Mouse (Mus musculus) liver, embryonic 11.5 days (tissue): Measurements from ENCODE around the gene Efemp2. TPM values are rescaled to one million over a fixed set of nuclear protein-coding genes. Genes with fewer than 3 reads are reported as not detected.

Source experiments
- ATAC-seq: fragments of 200-750 bp; cut with Nextera tagmentation; replicated peaks from 2 replicates; pipeline ENCODE4 v1.8.0; 2017; ENCODE audit warnings: moderate number of reproducible peaks, mild to moderate bottlenecking, moderate TSS enrichment, moderate library complexity; ENCODE audit not compliant: low FRiP score
- DNase-seq: peaks from one replicate; pipeline ENCODE4 v3.0.0-alpha.2; 2017; ENCODE audit warnings: low spot score
- H3K27ac ChIP-seq: fragments of 300-500 bp; sonication (generic); 2 replicates; pipeline ENCODE4 v1.5.1; 2014; ENCODE audit warnings: mild to moderate bottlenecking, low read depth, low read length, control low read depth
- H3K27me3 ChIP-seq: fragments of 300-500 bp; sonication (generic); replicated peaks from 2 replicates; pipeline ENCODE4 v1.6.1; 2014; ENCODE audit warnings: low read length, mixed read lengths; ENCODE audit not compliant: control insufficient read depth, insufficient read depth
- H3K36me3 ChIP-seq: fragments of 300-500 bp; sonication (generic); 2 replicates; pipeline ENCODE4 v1.6.1; 2014; ENCODE audit warnings: mild to moderate bottlenecking, low read length, moderate library complexity, mixed read lengths; ENCODE audit not compliant: control insufficient read depth, insufficient read depth
- H3K4me1 ChIP-seq: fragments of 300-500 bp; sonication (generic); replicated peaks from 2 replicates; pipeline ENCODE4 v1.6.1; 2014; ENCODE audit warnings: low read length, mixed read lengths; ENCODE audit not compliant: control insufficient read depth, insufficient read depth
- H3K4me2 ChIP-seq: fragments of 300-500 bp; sonication (generic); 2 replicates; pipeline ENCODE4 v1.6.1; 2014; ENCODE audit warnings: mild to moderate bottlenecking, control low read depth, moderate library complexity
- H3K4me3 ChIP-seq: fragments of 300-500 bp; sonication (generic); 2 replicates; pipeline ENCODE4 v1.5.1; 2014; ENCODE audit warnings: low read depth, low read length, control low read depth
- H3K9ac ChIP-seq: fragments of 300-500 bp; sonication (generic); 2 replicates; pipeline ENCODE4 v1.6.1; 2014; ENCODE audit warnings: low read depth, low read length, control low read depth
- H3K9me3 ChIP-seq: fragments of 300-500 bp; sonication (generic); 2 replicates; pipeline ENCODE4 v1.6.1; 2016; ENCODE audit warnings: low read length, inconsistent platforms, mixed read lengths; ENCODE audit not compliant: control insufficient read depth
- WGBS: fragments of 180-500 bp; shearing (Covaris S2); extraction: QIAGEN DNeasy Blood & Tissue Kit; methylation state at CpG from one replicate; pipeline ENCODE4 v1.1.7; 2014; 5-methylcytosine and 5-hydroxymethylcytosine counted together
- polyA plus RNA-seq: library from polyadenylated mRNA; unstranded; fragments of >200 nt; fragmentation: Nextera tagmentation; extraction: Ambion mirVana; gene quantifications from 2 replicates; pipeline ENCODE4 v1.2.1, GENCODE M21; 2014

Gene Efemp2
- polyA plus RNA-seq, 1 experiment from 2014 or later = 55.3 TPM

DNA sequence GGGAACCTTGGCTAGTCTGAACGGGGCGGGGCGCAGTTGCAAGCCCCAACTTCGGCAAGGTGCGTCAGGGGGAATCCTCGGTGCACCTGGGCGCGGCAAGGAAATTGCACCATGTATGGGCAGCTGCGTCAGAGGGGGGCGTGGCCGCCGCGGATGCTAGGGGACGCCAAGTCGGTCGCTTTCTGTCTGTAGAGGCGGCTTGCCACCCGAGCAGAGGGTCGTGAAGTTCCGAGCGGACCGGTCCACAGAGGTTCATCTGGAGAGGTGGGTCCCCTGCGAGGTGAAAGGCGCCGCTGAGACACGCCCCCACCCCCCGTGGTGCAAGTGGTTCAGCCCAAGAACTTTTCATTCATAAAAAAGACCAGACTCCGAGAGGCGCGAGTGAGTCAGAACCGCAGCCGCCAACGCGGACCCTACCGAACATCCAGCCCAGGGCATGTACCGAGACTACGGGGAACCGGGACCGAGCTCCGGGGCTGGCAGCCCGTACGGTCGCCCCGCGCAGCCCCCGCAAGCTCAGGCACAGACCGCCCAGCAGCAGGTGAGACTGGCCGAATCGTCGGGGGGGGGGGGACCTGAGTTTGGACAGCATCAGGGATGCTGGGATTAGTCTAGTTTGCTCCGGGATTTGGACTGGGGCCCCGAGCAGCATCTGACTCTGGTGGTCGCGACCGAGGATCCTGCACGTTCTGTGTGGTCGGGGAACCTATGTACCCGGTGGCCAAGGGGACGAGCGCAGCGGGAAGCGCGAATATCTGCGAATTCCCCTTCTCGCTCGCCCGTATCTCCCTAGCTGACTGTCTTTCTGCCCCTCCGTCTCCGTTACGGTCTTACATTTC is 26.0 kb upstream of the Efemp2 start, which contains the start of gene Fosl1:
Fosl1 (plus strand) TSS at position 33 of the 839 bp plus-strand sequence.
- H3K9ac ChIP-seq = peak within 1 kb of the TSS; percentile 46
- H3K27me3 ChIP-seq = peaks cover 33% of the 10 kb centered on the region
- H3K36me3 ChIP-seq = no peaks in the 10 kb centered on the region
- H3K9me3 ChIP-seq = no peaks in the 10 kb centered on the region
- WGBS = under 1% methylated on average over 70 of the region's 70 CpGs
- peak within 1 kb of the TSS; percentile 99 for H3K4me2 ChIP-seq
- H3K27ac ChIP-seq = no peak within 1 kb of the TSS; the same call in 1 of the 2 replicates
- ATAC-seq (peak; percentile 66), DNase-seq (peak; percentile 75)
- peak within 1 kb of the TSS; percentile 64 for H3K4me3 ChIP-seq
- H3K4me1 ChIP-seq = peaks cover 15% of the 10 kb centered on the region

DNA sequence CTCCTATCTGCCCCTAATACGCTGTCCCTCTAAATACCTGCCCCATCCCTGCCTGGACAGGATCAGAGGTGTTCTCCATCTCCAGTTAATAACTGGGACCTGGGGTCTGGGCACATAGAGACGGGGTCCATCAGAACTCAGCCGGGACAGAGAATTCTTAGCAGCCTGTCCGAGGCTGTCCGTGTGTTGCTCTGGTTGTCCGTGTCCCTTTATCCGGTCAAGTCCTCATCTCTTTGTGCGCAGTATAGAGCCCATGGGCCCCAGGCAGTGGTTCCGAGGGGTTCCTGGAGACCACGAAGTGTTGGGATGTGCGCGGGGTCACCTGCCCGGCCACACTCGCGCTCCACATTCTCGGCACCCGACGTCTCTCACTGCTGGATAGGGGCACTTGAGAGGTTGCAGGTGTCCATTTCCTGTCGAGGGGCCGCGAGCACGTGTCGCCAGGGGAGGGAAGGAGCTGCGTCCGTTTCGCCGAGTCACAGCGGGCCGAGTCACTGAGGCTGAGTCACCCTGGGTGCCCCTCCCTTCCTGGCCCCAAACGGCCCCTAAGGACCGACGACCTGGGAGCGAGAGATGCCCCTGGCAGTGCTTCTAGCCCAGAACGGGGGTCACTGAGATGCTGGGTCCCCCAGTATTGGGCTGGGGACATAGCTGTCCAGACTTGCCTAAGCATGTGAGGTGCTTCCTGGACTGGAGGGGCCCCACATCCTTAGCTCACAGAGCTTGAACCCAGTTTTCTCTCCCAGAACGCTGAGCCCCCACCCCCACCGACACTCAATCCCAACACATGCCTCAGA is 25.2 kb upstream of the Efemp2 start:
- H3K36me3 ChIP-seq = no peaks in the 10 kb centered on the region
- DNase-seq (peak; percentile 64), ATAC-seq (peak; percentile 60)
- peak overlapping the region; percentile 99 for H3K4me2 ChIP-seq
- peaks cover 33% of the 10 kb centered on the region for H3K27me3 ChIP-seq
- H3K4me1 ChIP-seq = peaks cover 15% of the 10 kb centered on the region
- H3K9me3 ChIP-seq = no peaks in the 10 kb centered on the region
- no peak overlapping the region for H3K27ac ChIP-seq
- H3K9ac ChIP-seq = peak overlapping the region; percentile 46; the same call in 1 of the 2 replicates
- 6% methylated on average over 36 of the region's 36 CpGs for WGBS
- peak overlapping the region; percentile 64 for H3K4me3 ChIP-seq

DNA sequence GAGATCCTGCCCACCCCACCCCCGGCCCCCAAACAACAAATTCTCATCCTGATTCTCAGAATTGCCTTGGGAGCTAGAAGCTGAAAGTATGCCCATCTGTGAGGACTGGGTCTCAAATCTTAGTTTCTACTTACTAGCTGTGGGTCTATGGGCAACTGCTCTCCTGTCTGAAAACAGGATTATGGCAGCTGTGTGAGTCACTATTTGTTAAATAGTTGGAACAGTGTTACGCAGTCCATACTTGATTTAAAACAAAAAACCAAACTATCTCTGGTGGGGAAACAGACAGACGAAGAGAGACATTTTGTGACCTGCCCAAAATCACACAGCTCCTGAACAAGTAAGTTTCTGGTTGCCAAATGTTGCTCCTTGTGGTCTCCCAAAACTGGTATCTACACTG is 24.1 kb upstream of the Efemp2 start:
- 0 out of 2 replicates have a peak, but pooled peaks cover 2% of the 10 kb centered on the region for H3K36me3 ChIP-seq
- ATAC-seq (no peak), DNase-seq (no peak)
- H3K27ac ChIP-seq = no peak overlapping the region
- peaks cover 30% of the 10 kb centered on the region for H3K27me3 ChIP-seq
- peaks cover 15% of the 10 kb centered on the region for H3K4me1 ChIP-seq
- WGBS = 78% methylated on average over 3 of the region's 3 CpGs
- H3K4me2 ChIP-seq = no peak overlapping the region
- H3K4me3 ChIP-seq = no peak overlapping the region
- no peaks in the 10 kb centered on the region for H3K9me3 ChIP-seq
- no peak overlapping the region for H3K9ac ChIP-seq

DNA sequence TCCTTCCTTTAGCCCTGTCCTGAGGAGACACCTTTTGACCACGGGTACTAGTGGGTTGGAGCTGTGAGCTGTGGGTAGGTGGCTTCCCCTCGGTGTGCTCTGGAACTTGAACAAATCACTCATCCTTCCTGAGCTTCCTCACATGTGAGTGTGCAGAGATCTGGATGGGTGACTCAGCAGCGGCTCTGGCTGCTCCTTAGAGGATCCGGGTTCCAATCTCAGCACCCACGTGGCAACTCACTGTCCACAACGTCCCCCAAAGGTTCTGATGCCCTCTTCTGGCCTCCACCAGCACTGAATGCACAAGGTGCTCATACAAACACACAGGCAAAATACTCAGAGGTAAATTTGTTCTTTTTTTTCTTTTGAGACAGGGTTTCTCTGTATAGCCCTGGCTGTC is 22.0 kb upstream of the Efemp2 start:
- Histone ChIP-seq H3K4me2 (no peak overlapping the region), H3K9me3 (no peaks in the 10 kb centered on the region), H3K9ac (no peak overlapping the region), H3K36me3 (0 out of 2 replicates have a peak, but pooled peaks cover 2% of the 10 kb centered on the region), H3K27ac (no peak overlapping the region), H3K4me1 (peaks cover 33% of the 10 kb centered on the region), H3K4me3 (no peak overlapping the region), H3K27me3 (peaks cover 25% of the 10 kb centered on the region)
- DNase-seq (no peak), ATAC-seq (no peak)
- WGBS = 68% methylated on average over 6 of the region's 6 CpGs

DNA sequence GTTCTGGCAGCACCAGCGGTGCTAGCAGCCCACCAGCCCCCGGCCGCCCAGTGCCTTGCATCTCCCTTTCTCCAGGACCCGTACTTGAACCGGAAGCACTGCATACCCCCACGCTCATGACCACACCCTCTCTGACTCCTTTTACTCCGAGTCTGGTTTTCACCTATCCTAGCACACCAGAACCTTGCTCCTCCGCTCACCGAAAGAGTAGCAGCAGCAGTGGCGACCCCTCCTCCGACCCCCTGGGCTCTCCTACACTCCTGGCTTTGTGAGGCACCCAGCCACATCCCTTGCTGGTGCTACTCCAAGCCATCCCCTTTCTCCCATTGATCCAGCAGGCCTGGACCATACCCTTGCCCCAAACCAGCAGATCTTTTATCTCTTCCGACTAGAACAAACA is 18.7 kb upstream of the Efemp2 start:
- ATAC-seq (no peak), DNase-seq (no peak)
- Histone ChIP-seq H3K9me3 (no peaks in the 10 kb centered on the region), H3K4me3 (peak overlapping the region; percentile 87; the same call in 1 of the 2 replicates), H3K4me2 (peak overlapping the region; percentile 90), H3K27ac (no peak overlapping the region), H3K4me1 (peaks cover 25% of the 10 kb centered on the region), H3K27me3 (no peaks in the 10 kb centered on the region), H3K9ac (no peak overlapping the region), H3K36me3 (0 out of 2 replicates have a peak, but pooled peaks cover 2% of the 10 kb centered on the region)
- WGBS = 78% methylated on average over 12 of the region's 12 CpGs

DNA sequence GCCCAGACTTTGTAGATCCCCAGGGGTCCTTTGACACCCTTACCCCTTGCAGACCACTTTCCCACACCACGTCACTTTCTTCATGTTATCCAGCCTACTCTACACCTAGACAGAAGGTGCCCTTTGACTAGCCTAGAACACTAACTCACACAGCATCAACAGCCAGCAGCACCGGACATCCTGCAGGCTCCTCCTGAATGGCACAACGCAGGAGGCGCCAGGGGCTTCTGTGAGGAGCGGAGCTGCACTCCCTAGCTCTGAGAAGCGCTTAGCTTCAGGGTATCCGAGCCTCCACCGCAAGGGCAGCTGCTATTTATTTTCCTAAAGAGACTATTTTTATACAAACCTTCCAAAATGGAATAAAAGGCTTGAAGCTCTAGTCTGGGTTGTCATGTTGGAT is 18.2 kb upstream of the Efemp2 start:
- DNase-seq (no peak), ATAC-seq (no peak)
- peak overlapping the region; percentile 90 for H3K4me2 ChIP-seq
- peak overlapping the region; percentile 23; the same call in 1 of the 2 replicates for H3K9ac ChIP-seq
- H3K36me3 ChIP-seq = 0 out of 2 replicates have a peak, but pooled peaks cover 2% of the 10 kb centered on the region
- H3K4me1 ChIP-seq = peaks cover 25% of the 10 kb centered on the region
- H3K27ac ChIP-seq = no peak overlapping the region
- peak overlapping the region; percentile 87 for H3K4me3 ChIP-seq
- no peaks in the 10 kb centered on the region for H3K9me3 ChIP-seq
- 71% methylated on average over 8 of the region's 8 CpGs for WGBS
- no peaks in the 10 kb centered on the region for H3K27me3 ChIP-seq

DNA sequence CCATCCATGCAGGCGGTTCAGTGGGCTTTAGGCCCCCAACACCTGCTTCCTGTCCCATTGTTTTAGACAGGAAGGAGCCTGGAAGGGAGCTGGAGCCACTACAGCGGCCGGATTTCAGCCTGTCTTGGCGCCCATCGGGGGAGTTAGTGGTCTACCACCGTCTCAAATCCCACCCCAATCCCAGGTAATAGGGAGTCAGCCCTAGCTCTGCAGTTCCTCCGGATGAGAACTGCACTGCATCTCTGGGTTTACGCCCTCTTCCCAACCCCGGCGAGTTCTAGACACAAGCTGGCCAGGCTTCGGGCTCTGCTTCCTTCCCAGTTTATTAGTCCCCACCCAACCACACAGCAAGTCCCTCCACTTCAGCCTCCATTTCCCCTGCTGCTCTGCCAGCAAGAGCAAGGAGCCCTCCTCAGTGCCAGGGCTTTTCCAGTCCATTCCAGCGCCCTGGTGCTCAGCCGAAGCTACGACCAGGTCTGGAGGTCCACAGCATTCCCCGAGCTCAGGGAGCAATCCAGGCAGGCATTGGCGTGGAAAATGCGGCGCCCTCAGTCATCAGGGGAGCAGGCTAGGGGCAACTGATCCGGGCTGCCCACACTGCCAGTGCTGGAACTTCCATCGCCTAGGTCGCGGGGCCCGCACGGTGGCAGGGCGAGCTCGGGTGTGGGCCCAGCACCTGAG is 17.4 kb upstream of the Efemp2 start:
- Histone ChIP-seq H3K9ac (peak overlapping the region; percentile 86), H3K27ac (peak overlapping the region; percentile 78), H3K4me2 (peak overlapping the region; percentile 90), H3K4me3 (peak overlapping the region; percentile 87), H3K9me3 (no peaks in the 10 kb centered on the region), H3K36me3 (0 out of 2 replicates have a peak, but pooled peaks cover 2% of the 10 kb centered on the region), H3K4me1 (peaks cover 31% of the 10 kb centered on the region), H3K27me3 (no peaks in the 10 kb centered on the region)
- ATAC-seq = no peak
- WGBS = 4% methylated on average over 26 of the region's 26 CpGs
- DNase-seq = no peak
